Mouse (Mus musculus) Patski (cell line): ENCODE measurements around the gene Cbx4. TPM values are rescaled to one million over a fixed set of nuclear protein-coding genes. Genes with fewer than 3 reads are reported as not detected.

Experiments used
- ATAC-seq: fragments of 100-300 bp; one replicate; pipeline ENCODE4 v1.8.0; 2021
- CTCF ChIA-PET: fragments of 350-600 bp; sonication (Branson Sonifier 250); formaldehyde crosslinking; loops from one replicate; lab custom pipeline; 2022; ENCODE audit warnings: inconsistent platforms; lab: Charles Lee
- POLR2A ChIA-PET: fragments of 350-600 bp; sonication (Branson Sonifier 250); formaldehyde crosslinking; loops from one replicate; lab custom pipeline; 2022; ENCODE audit warnings: antibody characterized with exemption, inconsistent platforms; lab: Charles Lee
- DNase-seq: peaks from one replicate; pipeline ENCODE4 v3.0.0-alpha.2; 2011; ENCODE audit warnings: low read depth, low spot score
- H3K27me3 ChIP-seq: fragments of 371-371 bp; one replicate; pipeline ENCODE4 v1.5.1; 2021
- CTCF ChIP-seq: fragments of 100-300 bp; IDR thresholded peaks from one replicate; pipeline ENCODE4 v1.5.1; 2021
- in situ Hi-C: fragments of 300-500 bp; cut with MboI; formaldehyde crosslinking; loops from 3 replicates; pipeline ENCODE4 v1.11.1; 2018; ENCODE audit warnings: low pct_unique_long_range_greater_than_20kb, mixed read lengths
- polyA plus RNA-seq: library from polyadenylated mRNA; unstranded; gene quantifications from one replicate; pipeline ENCODE4 v1.2.3, GENCODE M21; 2021

Gene Cbx4
- polyA plus RNA-seq, 1 experiment from 2014 or later: 22.0 TPM

- DNase-seq (no peak), ATAC-seq (no peak)
- ChIA-PET POLR2A (no interaction called here), CTCF (no interaction called here)
- no peak for TF ChIP-seq CTCF
- H3K27me3 ChIP-seq: peaks cover 34% of the 10 kb centered on the region
- in situ Hi-C loops: no loop called here
Measured at GRCm38 (mm10) chr11:119058041-119058995, 27.7 kb downstream of the Cbx4 start.

DNA sequence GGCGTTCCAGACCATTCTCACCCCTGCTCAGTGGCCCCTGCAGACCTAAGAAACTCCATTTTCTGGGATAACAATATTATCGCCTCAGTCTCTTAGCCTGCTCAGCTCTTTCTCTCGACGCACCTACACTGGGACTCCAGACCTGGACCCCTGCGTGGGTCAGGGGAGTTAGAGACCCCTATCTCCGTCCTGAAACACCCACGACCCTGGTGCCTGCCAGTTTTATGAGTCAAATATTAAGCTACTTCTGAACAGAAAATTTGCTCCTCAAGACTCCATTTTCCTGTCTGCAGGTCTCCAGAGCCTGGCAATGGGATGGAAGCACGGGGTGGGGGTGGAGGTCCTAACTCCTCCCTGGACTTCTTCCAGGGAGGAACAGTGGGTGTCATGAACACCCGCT, 28.7 kb downstream of the Cbx4 start:
- in situ Hi-C loops: no loop called here
- no peak for ATAC-seq
- ChIA-PET CTCF (no interaction called here), POLR2A (no interaction called here)
- no peak for DNase-seq
- TF ChIP-seq CTCF: no peak
- peaks cover 34% of the 10 kb centered on the region for H3K27me3 ChIP-seq

DNA sequence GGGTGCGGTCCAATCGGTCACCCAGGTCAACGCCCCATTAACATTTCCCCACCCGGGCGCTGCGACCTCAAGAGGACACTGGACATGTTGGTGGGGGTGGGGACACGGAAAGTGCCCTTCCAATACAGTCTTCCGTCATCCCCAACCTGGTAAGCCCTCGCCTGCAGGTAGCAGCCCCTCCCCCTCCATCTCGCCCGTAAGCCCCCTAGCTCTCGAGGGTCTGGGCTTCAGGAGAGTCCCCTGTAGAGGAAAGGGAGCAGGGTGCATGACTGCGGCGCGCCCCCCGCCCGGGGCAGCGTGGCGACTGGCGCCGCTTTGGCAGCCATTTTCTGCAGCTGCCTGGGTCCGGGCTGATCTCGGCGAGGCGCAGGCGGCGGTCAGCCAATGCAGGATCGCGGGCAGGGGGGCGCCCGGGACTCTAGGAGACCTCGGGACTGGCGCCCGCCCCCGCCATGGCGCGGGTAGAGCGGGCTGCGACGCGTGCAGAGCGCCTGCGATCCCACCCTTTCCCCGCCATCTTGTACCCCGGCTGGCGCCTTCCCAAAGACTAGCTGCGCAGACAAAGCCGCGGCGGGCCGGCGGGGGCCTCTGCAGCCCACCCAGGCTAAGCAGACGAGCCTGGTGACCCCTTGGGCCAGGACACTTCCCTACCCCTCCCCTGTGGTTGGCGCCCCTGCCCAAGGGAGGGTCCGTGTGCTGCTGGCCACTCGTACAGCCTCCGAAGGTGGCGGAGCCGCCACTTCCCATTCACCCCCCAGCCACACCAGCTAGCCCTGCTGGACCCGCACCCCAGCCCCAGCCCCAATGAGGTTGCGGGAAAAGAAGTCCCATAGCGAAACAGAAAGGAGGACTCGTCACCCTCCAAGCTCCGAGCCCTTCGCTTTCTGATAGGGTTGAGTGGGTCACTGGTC, 29.5 kb downstream of the Cbx4 start:
- in situ Hi-C loops: no loop called here
- ATAC-seq (no peak), DNase-seq (no peak)
- CTCF ChIA-PET: interaction anchor here (0.7 kb wide), 1 partner anchor 135 kb away, joined by 3 read pairs; no protein-coding TSS in a partner anchor
- POLR2A ChIA-PET: interaction anchor here (0.6 kb wide), 1 partner anchor 78 kb away, joined by 5 read pairs; no protein-coding TSS in a partner anchor
- peaks cover 33% of the 10 kb centered on the region for H3K27me3 ChIP-seq
- no peak for TF ChIP-seq CTCF

DNA sequence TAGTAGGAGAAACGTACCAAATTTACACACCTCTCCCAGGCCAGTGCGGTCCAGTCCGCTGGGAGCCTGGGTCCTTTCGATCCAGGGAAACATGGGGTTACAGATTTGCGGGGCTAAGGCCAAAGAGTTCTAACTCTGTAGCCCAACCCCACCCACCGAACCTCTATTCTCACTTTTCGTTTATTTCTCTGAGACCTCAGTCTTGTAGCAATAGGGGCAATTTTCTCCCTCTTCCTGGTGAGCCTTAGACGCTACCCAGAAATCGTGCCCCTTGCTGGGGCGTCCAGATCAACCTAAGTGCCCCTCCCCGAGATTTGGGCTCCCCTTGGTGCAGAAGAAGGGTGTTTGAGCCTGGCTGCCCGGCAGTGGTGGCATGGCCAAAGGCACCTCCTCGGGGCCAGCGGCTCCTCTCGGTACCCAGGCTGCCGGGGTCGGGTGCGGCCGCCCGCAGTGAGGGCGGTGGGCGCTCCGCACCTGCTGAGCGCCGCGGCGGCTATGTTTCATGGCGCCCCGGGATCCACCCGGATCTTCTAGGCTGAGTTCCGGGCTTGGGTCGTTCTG, 30.4 kb downstream of the Cbx4 start:
- CTCF ChIA-PET: interaction anchor here (5.8 kb wide), 1 partner anchor 134 kb away, joined by 44 read pairs; no protein-coding TSS in a partner anchor
- POLR2A ChIA-PET: interaction anchor here (0.6 kb wide), 2 partner anchors 11 to 79 kb away, joined by 3 to 5 read pairs; no protein-coding TSS in a partner anchor
- in situ Hi-C loops: no loop called here
- TF ChIP-seq CTCF: no peak
- ATAC-seq (no peak), DNase-seq (no peak)
- H3K27me3 ChIP-seq: peaks cover 33% of the 10 kb centered on the region

DNA sequence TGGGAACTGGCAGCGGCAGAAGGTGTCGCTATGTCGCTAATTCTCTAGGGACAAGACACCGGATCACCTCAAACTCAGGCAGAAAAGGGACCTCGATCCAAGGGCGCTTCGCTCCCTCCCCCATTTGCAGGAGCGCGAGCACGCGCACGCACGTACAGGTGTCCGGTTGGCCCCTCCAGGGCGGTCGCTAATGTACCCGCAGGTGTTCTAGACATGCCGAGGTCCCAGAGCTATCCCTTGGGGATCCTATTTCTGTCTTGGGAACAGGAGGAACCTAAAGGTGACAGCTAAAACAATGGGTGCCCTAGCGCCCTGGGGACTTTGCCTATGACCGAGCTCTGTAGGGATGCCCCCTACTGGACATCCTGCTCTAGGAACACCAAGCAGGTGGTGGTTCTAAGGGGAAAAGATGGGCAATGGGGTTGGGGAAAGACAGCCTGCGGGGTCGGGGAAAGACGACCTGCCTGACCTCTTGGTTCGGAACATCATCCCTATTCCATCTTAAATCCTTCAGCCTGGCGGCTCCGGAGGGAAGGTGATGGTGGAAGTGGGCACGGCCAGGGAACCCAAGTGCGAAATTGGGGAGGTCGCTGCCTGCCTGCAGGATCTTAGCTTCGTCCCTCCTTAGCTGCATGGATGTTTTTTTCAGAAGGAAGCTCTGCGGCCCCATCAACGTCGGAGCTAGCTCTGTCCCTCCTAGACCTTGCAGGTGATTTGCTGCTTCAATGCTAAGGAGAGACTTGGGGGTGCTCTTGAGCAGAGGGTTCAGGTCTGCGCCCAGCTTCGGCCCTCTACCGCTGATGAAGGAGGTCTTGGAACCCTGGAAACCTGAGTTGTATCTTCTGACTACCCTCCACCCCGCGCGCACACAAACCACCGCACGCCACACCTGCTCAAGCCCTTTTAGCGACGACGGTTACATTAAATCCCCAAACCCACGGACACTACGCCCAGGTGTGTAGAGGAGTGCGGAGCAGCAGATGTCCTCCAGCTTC, 31.4 kb downstream of the Cbx4 start:
- no peak for TF ChIP-seq CTCF
- H3K27me3 ChIP-seq: peaks cover 30% of the 10 kb centered on the region
- in situ Hi-C loops: loop anchor here (5.0 kb wide), 1 partner anchor 138 kb away; no protein-coding TSS in a partner anchor
- POLR2A ChIA-PET: interaction anchor here (0.5 to 1.0 kb wide), 4 partner anchors 12 to 31 kb away, joined by 3 to 5 read pairs (median 3); no protein-coding TSS in a partner anchor
- ATAC-seq: no peak
- no peak for DNase-seq
- CTCF ChIA-PET: interaction anchor here (0.8 to 5.8 kb wide), 2 partner anchors 10 to 135 kb away, joined by 4 to 44 read pairs; no protein-coding TSS in a partner anchor

DNA sequence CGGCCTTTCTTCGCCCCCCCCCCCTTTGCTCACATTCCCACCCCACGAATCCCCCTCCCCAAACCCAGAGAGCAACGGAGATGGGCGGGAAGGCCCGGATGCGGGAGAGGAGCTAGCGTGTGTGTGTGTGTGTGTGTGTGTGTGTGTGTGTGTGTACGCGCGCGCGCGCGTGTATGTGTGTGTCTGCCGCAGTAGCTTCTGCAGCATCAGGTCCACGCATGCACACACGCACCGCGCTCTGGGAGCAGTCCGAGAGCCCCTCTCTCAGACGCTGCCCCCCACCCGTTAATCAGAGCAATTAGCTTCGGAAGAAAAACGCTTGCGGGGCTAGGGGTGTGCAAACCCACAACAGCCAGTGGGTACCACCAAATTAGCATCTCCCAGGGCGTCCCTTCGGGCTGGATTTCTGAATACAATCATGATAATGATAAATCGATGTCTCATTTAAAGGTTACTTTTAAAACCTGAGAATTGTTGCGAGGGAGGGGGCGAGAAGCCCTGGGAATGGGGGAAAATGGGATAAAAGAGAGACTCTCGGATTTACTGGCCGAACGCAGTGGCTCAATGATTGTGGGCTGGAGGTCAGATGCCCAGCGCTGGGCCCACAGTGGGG, 32.2 kb downstream of the Cbx4 start:
- H3K27me3 ChIP-seq: peaks cover 29% of the 10 kb centered on the region
- DNase-seq (no peak), ATAC-seq (no peak)
- ChIA-PET POLR2A (interaction anchor here (0.5 to 1.0 kb wide), 2 partner anchors 11 to 32 kb away, joined by 3 to 5 read pairs; no protein-coding TSS in a partner anchor), CTCF (interaction anchor here (0.8 to 5.8 kb wide), 2 partner anchors 11 to 135 kb away, joined by 4 to 44 read pairs; no protein-coding TSS in a partner anchor)
- in situ Hi-C loops: loop anchor here (5.0 kb wide), 1 partner anchor 138 kb away; no protein-coding TSS in a partner anchor
- no peak for TF ChIP-seq CTCF

DNA sequence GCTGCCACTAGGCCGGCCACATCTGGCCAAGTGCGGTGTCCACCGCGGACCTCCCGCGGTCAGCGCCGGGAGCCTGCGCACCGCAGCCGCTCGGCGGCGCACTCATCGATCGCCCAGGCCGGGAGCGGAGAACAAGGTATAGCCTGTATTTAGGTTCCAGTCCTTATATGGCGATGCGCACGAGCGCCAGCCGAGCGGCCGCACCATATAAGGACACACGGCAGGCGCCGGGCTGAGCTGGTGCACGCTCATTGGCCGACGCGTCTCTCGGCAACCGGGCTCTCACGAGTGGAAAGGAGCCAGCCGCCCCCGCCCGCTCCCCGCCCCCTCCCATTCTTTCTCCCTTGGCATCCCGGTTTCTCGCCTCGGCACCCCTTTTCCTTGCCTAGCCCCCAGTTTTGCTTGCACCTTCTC, 32.8 kb downstream of the Cbx4 start:
- in situ Hi-C loops: loop anchor here (5.0 kb wide), 1 partner anchor 139 kb away; no protein-coding TSS in a partner anchor
- peaks cover 25% of the 10 kb centered on the region for H3K27me3 ChIP-seq
- POLR2A ChIA-PET: interaction anchor here (1.3 kb wide), 1 partner anchor 129 kb away, joined by 3 read pairs; no protein-coding TSS in a partner anchor
- ATAC-seq (peak; percentile 37), DNase-seq (no peak)
- TF ChIP-seq CTCF: no peak
- CTCF ChIA-PET: interaction anchor here (5.8 kb wide), 1 partner anchor 136 kb away, joined by 44 read pairs; no protein-coding TSS in a partner anchor

DNA sequence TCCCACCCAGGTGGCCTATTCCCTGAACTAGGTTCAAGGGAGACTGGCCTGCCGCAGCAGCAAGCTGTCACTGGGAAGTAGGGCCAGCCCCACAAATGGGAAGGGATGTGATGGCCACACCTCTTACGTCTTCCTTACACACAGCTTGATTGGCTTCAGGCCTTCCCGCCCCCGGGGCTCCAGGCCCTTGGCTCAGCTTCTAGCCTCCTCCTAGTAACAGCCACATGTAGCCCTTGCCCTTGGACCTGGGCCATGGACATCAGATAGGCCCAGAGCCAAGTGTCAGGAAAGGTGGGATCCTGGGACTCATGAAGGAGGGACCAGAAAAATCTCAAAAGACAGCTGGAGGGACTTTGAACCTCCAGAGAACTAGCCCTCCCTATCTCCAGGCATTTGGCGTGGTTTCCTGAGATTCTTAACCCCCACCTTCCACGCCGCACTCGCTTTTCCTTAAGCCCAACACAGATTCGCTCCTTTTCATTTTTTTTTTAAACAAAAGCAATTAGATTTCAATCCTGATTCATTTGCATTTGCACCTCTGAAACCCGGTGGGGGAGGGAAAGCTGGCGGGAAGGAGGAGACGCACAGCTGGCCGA, 33.3 kb downstream of the Cbx4 start:
- ATAC-seq (no peak), DNase-seq (no peak)
- no peak for TF ChIP-seq CTCF
- in situ Hi-C loops: loop anchor here (5.0 kb wide), 1 partner anchor 140 kb away; no protein-coding TSS in a partner anchor
- CTCF ChIA-PET: interaction anchor here (1.2 to 5.8 kb wide), 8 partner anchors 9 to 146 kb away, joined by 3 to 44 read pairs (median 6); partner anchors contain the start of genes Cbx4 and Cbx8
- POLR2A ChIA-PET: interaction anchor here (0.9 to 1.3 kb wide), 4 partner anchors 8 to 130 kb away, joined by 3 to 4 read pairs (median 4); no protein-coding TSS in a partner anchor
- H3K27me3 ChIP-seq: peaks cover 25% of the 10 kb centered on the region
